Mouse (Mus musculus) adrenal gland, adult (tissue): ENCODE data around the gene Slc22a3.

Source experiments
- DNase-seq, 2 experiments: peaks; one replicate each; pipeline ENCODE4 v3.0.0; 2022 to 2023; ENCODE audit warnings: low spot score in 1 of 2; ENCODE audit not compliant: inconsistent age in 2 of 2

Gene Slc22a3

GRCm38 (mm10) chr17:12472547-12472946 is 35.0 kb downstream of the Slc22a3 start:
- no peak for DNase-seq

- no peak for DNase-seq
These were observed 38.8 kb downstream of the Slc22a3 start for GRCm38 (mm10) chr17:12468745-12469144.

- no peak for DNase-seq
These were observed 39.9 kb downstream of the Slc22a3 start for GRCm38 (mm10) chr17:12467642-12468041.

GRCm38 (mm10) chr17:12466501-12467000 is 41.0 kb downstream of the Slc22a3 start:
- no peak for DNase-seq

GRCm38 (mm10) chr17:12461168-12461567 is 46.3 kb downstream of the Slc22a3 start:
- DNase-seq, result no peak

GRCm38 (mm10) chr17:12455143-12455790 is 52.2 kb downstream of the Slc22a3 start:
- DNase-seq, result peak; percentile 8 to 62

GRCm38 (mm10) chr17:12453691-12454090 is 53.8 kb downstream of the Slc22a3 start:
- DNase-seq, result no peak

GRCm38 (mm10) chr17:12452862-12453531 is 54.5 kb downstream of the Slc22a3 start:
- DNase-seq, result peak; percentile 7 to 64

- DNase-seq, result no peak
These were observed 56.3 kb downstream of the Slc22a3 start for GRCm38 (mm10) chr17:12451234-12451633.

- DNase-seq, result peak in 1 of 2 experiments; percentile 52
These were observed 62.9 kb downstream of the Slc22a3 start for GRCm38 (mm10) chr17:12444561-12444960.

- DNase-seq, result peak in 1 of 2 experiments; percentile 10
These were observed 69.7 kb downstream of the Slc22a3 start for GRCm38 (mm10) chr17:12437771-12438170.

- DNase-seq, result no peak
These were observed 75.8 kb downstream of the Slc22a3 start for GRCm38 (mm10) chr17:12431707-12432106.

- DNase-seq, result no peak
These were observed 79.1 kb downstream of the Slc22a3 start for GRCm38 (mm10) chr17:12428369-12428768.

GRCm38 (mm10) chr17:12427156-12427555 is 80.3 kb downstream of the Slc22a3 start:
- DNase-seq, result no peak

GRCm38 (mm10) chr17:12422143-12422542 is 85.4 kb downstream of the Slc22a3 start:
- no peak for DNase-seq

- peak in 1 of 2 experiments; percentile 46 for DNase-seq
These were observed 86.5 kb downstream of the Slc22a3 start for GRCm38 (mm10) chr17:12420886-12421574.

- no peak for DNase-seq
These were observed 87.9 kb downstream of the Slc22a3 start for GRCm38 (mm10) chr17:12419491-12420079.

GRCm38 (mm10) chr17:12416250-12416895 is 91.1 kb downstream of the Slc22a3 start:
- peak; percentile 65 to 91 for DNase-seq

GRCm38 (mm10) chr17:12415741-12416140 is 91.8 kb downstream of the Slc22a3 start:
- DNase-seq, result no peak

GRCm38 (mm10) chr17:12415031-12415735 is 92.3 kb downstream of the Slc22a3 start:
- DNase-seq, result peak in 1 of 2 experiments; percentile 37
